Mouse (Mus musculus): Measurements from ENCODE around the gene Emid1. TPM values are rescaled to one million over a fixed set of nuclear protein-coding genes. Genes with fewer than 3 reads are reported as not detected.

Gene Emid1
- 0.09 and 0.30 TPM in 2 replicates for polyA plus RNA-seq (2012)

- Histone ChIP-seq H3K4me3 (replicated peaks) (peak within 1 kb of the TSS; percentile 36), H3K4me1 (ENCODE audit: control insufficient read depth) (peaks cover 9% of the 10 kb centered on the region), H3K36me3 (ENCODE audit: control insufficient read depth) (no peaks in the 10 kb centered on the region), H3K27me3 (ENCODE audit: control insufficient read depth) (peaks cover 54% of the 10 kb centered on the region), H3K9me3 (ENCODE audit: control insufficient read depth, low read length) (peaks cover 2% of the 10 kb centered on the region; the same call in 1 of the 2 replicates)
- TF ChIP-seq TAL1 (IDR thresholded peaks at IDR 0.05; ENCODE audit: low read length) (no peak), GATA1 (IDR thresholded peaks at IDR 0.05; ENCODE audit: low read length) (no peak)
Measured at GRCm38 (mm10) chr11:5151680-5152337, at the start of gene Emid1. Emid1 (minus strand) TSS chr11:5152257.

- no peaks in the 10 kb centered on the region for H3K4me1 ChIP-seq (ENCODE audit: control insufficient read depth)
- no peaks in the 10 kb centered on the region for H3K9me3 ChIP-seq (ENCODE audit: control insufficient read depth, low read length)
- H3K27me3 ChIP-seq (ENCODE audit: control insufficient read depth) = no peaks in the 10 kb centered on the region
- TF ChIP-seq GATA1 (IDR thresholded peaks at IDR 0.05; ENCODE audit: low read length) (no peak), TAL1 (IDR thresholded peaks at IDR 0.05; ENCODE audit: low read length) (no peak)
- no peak overlapping the region for H3K4me3 ChIP-seq (replicated peaks)
- H3K36me3 ChIP-seq (ENCODE audit: control insufficient read depth) = no peaks in the 10 kb centered on the region
Measured at GRCm38 (mm10) chr11:5199879-5200278, 47.8 kb upstream of the Emid1 start.

- no peaks in the 10 kb centered on the region for H3K36me3 ChIP-seq (ENCODE audit: control insufficient read depth)
- H3K9me3 ChIP-seq (ENCODE audit: control insufficient read depth, low read length) = no peaks in the 10 kb centered on the region
- H3K27me3 ChIP-seq (ENCODE audit: control insufficient read depth) = no peaks in the 10 kb centered on the region
- no peaks in the 10 kb centered on the region for H3K4me1 ChIP-seq (ENCODE audit: control insufficient read depth)
- H3K4me3 ChIP-seq (replicated peaks) = no peak overlapping the region
- no peak for TF ChIP-seq GATA1 (IDR thresholded peaks at IDR 0.05; ENCODE audit: low read length)
- no peak for TF ChIP-seq TAL1 (IDR thresholded peaks at IDR 0.05; ENCODE audit: low read length)
Measured at GRCm38 (mm10) chr11:5197068-5197467, 45.0 kb upstream of the Emid1 start.

- no peaks in the 10 kb centered on the region for H3K27me3 ChIP-seq (ENCODE audit: control insufficient read depth)
- TF ChIP-seq GATA1 (IDR thresholded peaks at IDR 0.05; ENCODE audit: low read length) = no peak
- no peak for TF ChIP-seq TAL1 (IDR thresholded peaks at IDR 0.05; ENCODE audit: low read length)
- H3K36me3 ChIP-seq (ENCODE audit: control insufficient read depth) = no peaks in the 10 kb centered on the region
- no peak overlapping the region for H3K4me3 ChIP-seq (replicated peaks)
- H3K9me3 ChIP-seq (ENCODE audit: control insufficient read depth, low read length) = no peaks in the 10 kb centered on the region
- H3K4me1 ChIP-seq (ENCODE audit: control insufficient read depth) = no peaks in the 10 kb centered on the region
Measured at GRCm38 (mm10) chr11:5196583-5196982, 44.5 kb upstream of the Emid1 start.

- no peaks in the 10 kb centered on the region for H3K4me1 ChIP-seq (ENCODE audit: control insufficient read depth)
- no peaks in the 10 kb centered on the region for H3K27me3 ChIP-seq (ENCODE audit: control insufficient read depth)
- H3K9me3 ChIP-seq (ENCODE audit: control insufficient read depth, low read length) = no peaks in the 10 kb centered on the region
- H3K36me3 ChIP-seq (ENCODE audit: control insufficient read depth) = no peaks in the 10 kb centered on the region
- no peak overlapping the region for H3K4me3 ChIP-seq (replicated peaks)
- TF ChIP-seq GATA1 (IDR thresholded peaks at IDR 0.05; ENCODE audit: low read length) = no peak
- TF ChIP-seq TAL1 (IDR thresholded peaks at IDR 0.05; ENCODE audit: low read length) = no peak
Measured at GRCm38 (mm10) chr11:5193576-5193881, 41.5 kb upstream of the Emid1 start.

GRCm38 (mm10) chr11:5192840-5193575 is 41.0 kb upstream of the Emid1 start:
- H3K4me3 ChIP-seq (replicated peaks) = no peak overlapping the region
- H3K9me3 ChIP-seq (ENCODE audit: control insufficient read depth, low read length) = no peaks in the 10 kb centered on the region
- no peaks in the 10 kb centered on the region for H3K36me3 ChIP-seq (ENCODE audit: control insufficient read depth)
- TF ChIP-seq TAL1 (IDR thresholded peaks at IDR 0.05; ENCODE audit: low read length) (no peak), GATA1 (IDR thresholded peaks at IDR 0.05; ENCODE audit: low read length) (no peak)
- no peaks in the 10 kb centered on the region for H3K27me3 ChIP-seq (ENCODE audit: control insufficient read depth)
- H3K4me1 ChIP-seq (ENCODE audit: control insufficient read depth) = no peaks in the 10 kb centered on the region

GRCm38 (mm10) chr11:5192084-5192516 is 40.0 kb upstream of the Emid1 start:
- H3K4me3 ChIP-seq (replicated peaks) = no peak overlapping the region
- no peaks in the 10 kb centered on the region for H3K4me1 ChIP-seq (ENCODE audit: control insufficient read depth)
- TF ChIP-seq TAL1 (IDR thresholded peaks at IDR 0.05; ENCODE audit: low read length) = no peak
- TF ChIP-seq GATA1 (IDR thresholded peaks at IDR 0.05; ENCODE audit: low read length) = no peak
- H3K9me3 ChIP-seq (ENCODE audit: control insufficient read depth, low read length) = no peaks in the 10 kb centered on the region
- no peaks in the 10 kb centered on the region for H3K36me3 ChIP-seq (ENCODE audit: control insufficient read depth)
- H3K27me3 ChIP-seq (ENCODE audit: control insufficient read depth) = no peaks in the 10 kb centered on the region

GRCm38 (mm10) chr11:5189239-5189933 is 37.3 kb upstream of the Emid1 start:
- H3K27me3 ChIP-seq (ENCODE audit: control insufficient read depth) = no peaks in the 10 kb centered on the region
- H3K9me3 ChIP-seq (ENCODE audit: control insufficient read depth, low read length) = no peaks in the 10 kb centered on the region
- H3K4me3 ChIP-seq (replicated peaks) = no peak overlapping the region
- no peaks in the 10 kb centered on the region for H3K4me1 ChIP-seq (ENCODE audit: control insufficient read depth)
- TF ChIP-seq TAL1 (IDR thresholded peaks at IDR 0.05; ENCODE audit: low read length) (no peak), GATA1 (IDR thresholded peaks at IDR 0.05; ENCODE audit: low read length) (no peak)
- H3K36me3 ChIP-seq (ENCODE audit: control insufficient read depth) = no peaks in the 10 kb centered on the region

- TF ChIP-seq TAL1 (IDR thresholded peaks at IDR 0.05; ENCODE audit: low read length) = no peak
- TF ChIP-seq GATA1 (IDR thresholded peaks at IDR 0.05; ENCODE audit: low read length) = no peak
- no peaks in the 10 kb centered on the region for H3K4me1 ChIP-seq (ENCODE audit: control insufficient read depth)
Measured at GRCm38 (mm10) chr11:5188170-5188569, 36.1 kb upstream of the Emid1 start.

More at GRCm38 (mm10) chr11:5188170-5188569, 36.1 kb upstream of the Emid1 start:
- Histone ChIP-seq H3K9me3 (ENCODE audit: control insufficient read depth, low read length) (no peaks in the 10 kb centered on the region), H3K4me3 (replicated peaks) (no peak overlapping the region), H3K27me3 (ENCODE audit: control insufficient read depth) (no peaks in the 10 kb centered on the region), H3K36me3 (ENCODE audit: control insufficient read depth) (no peaks in the 10 kb centered on the region)
